In the genomic region with DNA sequence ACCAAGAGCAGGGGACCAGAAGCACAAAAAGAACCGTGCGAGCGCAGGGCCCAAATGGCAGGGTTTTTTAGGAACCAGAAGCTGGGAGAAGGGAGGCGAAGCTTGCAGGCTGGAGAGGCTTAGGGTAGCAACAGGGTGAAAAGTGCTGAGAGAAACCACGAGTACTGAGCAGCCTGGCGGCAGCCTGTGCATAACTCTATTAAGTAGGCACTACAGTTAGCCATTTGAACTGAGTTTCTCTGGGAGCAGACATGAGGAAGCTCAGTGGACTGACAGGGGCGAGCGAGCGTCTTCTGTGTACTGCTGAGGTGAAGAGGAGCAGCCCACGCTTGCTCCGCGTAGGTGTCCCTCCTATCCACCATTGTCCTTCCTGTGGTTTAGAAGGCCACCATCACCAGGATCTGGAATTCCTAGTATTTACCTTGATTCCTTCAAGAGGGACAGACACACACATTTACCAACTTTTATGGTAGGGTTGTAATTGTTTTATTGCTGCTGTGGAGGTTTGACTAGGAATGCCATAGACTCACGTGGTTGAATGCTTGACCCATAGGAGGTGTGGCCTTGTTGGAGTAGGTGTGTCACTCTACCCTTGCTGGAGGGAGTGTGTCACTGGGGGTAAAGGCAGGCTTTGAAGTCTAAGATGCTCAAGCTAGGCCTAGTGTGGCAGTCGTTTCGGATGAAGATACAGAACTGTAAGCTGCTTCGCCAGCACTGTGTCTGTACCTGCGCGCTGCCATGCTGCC, we compare ENCODE assay signal across 32 mouse cellular contexts. TPM values are rescaled to one million over a fixed set of nuclear protein-coding genes. Genes with fewer than 3 reads are reported as not detected.
DNase-seq lines count a peak whose midpoint lies in the region; ATAC-seq and TF ChIP-seq lines count a peak whose summit lies in the region.
"Had no signal": no experiment of that assay in that cellular context is flagged by ENCODE, and none has a peak within 500 bp of the region (broad histone marks: within the 10 kb centered on the region; RNA-seq: fewer than 3 reads in every experiment).

No protein-coding gene starts in this region.

- no peak overlapping the region for H3K4me2 ChIP-seq in lung, embryonic 14.5 days
- H3K4me2 ChIP-seq in intestine, embryonic 16.5 days (ENCODE audit: low read depth, low read length): peak overlapping the region; percentile 32
- H3K4me2 ChIP-seq in hindbrain, embryonic 12.5 days (replicated peaks): no peak overlapping the region
- H3K4me2 ChIP-seq: forebrain, embryonic 13.5 days; heart, embryonic 13.5 days; hindbrain, embryonic 15.5 days; liver, embryonic 12.5 days; midbrain, embryonic 13.5 days had no signal

- 91% methylated on average over 18 of the region's 18 CpGs for WGBS in lung, embryonic 14.5 days
- 66% methylated on average over 18 of the region's 18 CpGs for WGBS in intestine, embryonic 16.5 days
- 93% methylated on average over 18 of the region's 18 CpGs for WGBS in hindbrain, embryonic 12.5 days

- no peaks in the 10 kb centered on the region for H3K9me3 ChIP-seq in lung, embryonic 14.5 days (ENCODE audit: low read depth, low read length)
- peaks cover 4% of the 10 kb centered on the region; the same call in 1 of the 2 replicates for H3K9me3 ChIP-seq in intestine, embryonic 16.5 days (ENCODE audit: control insufficient read depth, low read length)
- H3K9me3 ChIP-seq in hindbrain, embryonic 12.5 days (replicated peaks): 0 out of 2 replicates have a peak, but pooled peaks cover 4% of the 10 kb centered on the region
- H3K9me3 ChIP-seq: heart, embryonic 13.5 days; hindbrain, embryonic 15.5 days; liver, embryonic 12.5 days had no signal

- TF ChIP-seq CTCF in lung, embryonic 14.5 days (IDR thresholded peaks at IDR 0.05; ENCODE audit: low read depth): no peak

- ATAC-seq in lung, embryonic 14.5 days (ENCODE audit: insufficient read depth): peak; percentile 24; the same call in 1 of the 2 replicates
- ATAC-seq in intestine, embryonic 16.5 days: peak; percentile 96
- no peak for ATAC-seq in hindbrain, embryonic 12.5 days (ENCODE audit: low FRiP score)
- ATAC-seq: forebrain, embryonic 13.5 days; inflammation-experienced regulatory T-cells, adult 6 months; liver, embryonic 12.5 days; liver, postnatal 0 days; lung, postnatal 0 days; midbrain, embryonic 13.5 days; Patski had no signal

- no peak overlapping the region for H3K27ac ChIP-seq in lung, embryonic 14.5 days (ENCODE audit: low read depth)
- H3K27ac ChIP-seq in intestine, embryonic 16.5 days (ENCODE audit: low read length): peak overlapping the region; percentile 46; the same call in 1 of the 2 replicates
- H3K27ac ChIP-seq in hindbrain, embryonic 12.5 days: no peak overlapping the region
- H3K27ac ChIP-seq: forebrain, embryonic 13.5 days; heart, embryonic 13.5 days; hindbrain, embryonic 15.5 days; left cerebral cortex, adult 2 months; liver, embryonic 12.5 days; macrophage; midbrain, embryonic 13.5 days had no signal

- no peaks in the 10 kb centered on the region for H3K4me1 ChIP-seq in lung, embryonic 14.5 days (ENCODE audit: insufficient read depth)
- H3K4me1 ChIP-seq in intestine, embryonic 16.5 days (ENCODE audit: control insufficient read depth, insufficient read depth, low read length): peaks cover 3% of the 10 kb centered on the region; the same call in 1 of the 2 replicates
- peaks cover 2% of the 10 kb centered on the region; the same call in 1 of the 2 replicates for H3K4me1 ChIP-seq in hindbrain, embryonic 12.5 days
- H3K4me1 ChIP-seq: hindbrain, embryonic 15.5 days; liver, embryonic 12.5 days; midbrain, embryonic 13.5 days had no signal

- DNase-seq in cerebellum, adult 9-11 months: peak; percentile 4
- DNase-seq in cerebellum, postnatal 36 days: no peak
- DNase-seq in lung, embryonic 14.5 days: no peak
- DNase-seq in lung, postnatal 25 days (ENCODE audit: low spot score): no peak
- DNase-seq in ovary, postnatal 14 days (ENCODE audit: low spot score): no peak
- DNase-seq: adrenal gland, adult 2 months; adrenal gland, postnatal 36 days; cerebellum, adult 18-20 months; cerebellum, postnatal 14 days; gastrocnemius, postnatal 10 days; heart, postnatal 10 days; kidney, adult 9 months; kidney, postnatal 4 days; layer of hippocampus, adult 9-11 months; liver, postnatal 0 days; retina, postnatal 1 day; right cerebral cortex, postnatal 14 days; thymus, adult 2 months; thymus, postnatal 4 days had no signal

- H3K4me3 ChIP-seq in lung, embryonic 14.5 days (ENCODE audit: low read depth, low read length): no peak overlapping the region
- H3K4me3 ChIP-seq in intestine, embryonic 16.5 days (ENCODE audit: low read length): no peak overlapping the region
- no peak overlapping the region for H3K4me3 ChIP-seq in hindbrain, embryonic 12.5 days
- H3K4me3 ChIP-seq: forebrain, embryonic 13.5 days; heart, embryonic 13.5 days; hindbrain, embryonic 15.5 days; left cerebral cortex, adult 2 months; liver, embryonic 12.5 days; midbrain, embryonic 13.5 days had no signal

- H3K9ac ChIP-seq in lung, embryonic 14.5 days: no peak overlapping the region
- no peak overlapping the region for H3K9ac ChIP-seq in intestine, embryonic 16.5 days (ENCODE audit: low read depth, low read length)
- no peak overlapping the region for H3K9ac ChIP-seq in hindbrain, embryonic 12.5 days
- H3K9ac ChIP-seq: forebrain, embryonic 13.5 days; heart, embryonic 13.5 days; hindbrain, embryonic 15.5 days; liver, embryonic 12.5 days; liver, postnatal 0 days; midbrain, embryonic 13.5 days had no signal

- no peaks in the 10 kb centered on the region for H3K27me3 ChIP-seq in lung, embryonic 14.5 days (ENCODE audit: insufficient read depth, low read length)
- H3K27me3 ChIP-seq in intestine, embryonic 16.5 days (replicated peaks; ENCODE audit: control insufficient read depth, insufficient read depth, low read length): no peaks in the 10 kb centered on the region
- H3K27me3 ChIP-seq in hindbrain, embryonic 12.5 days: no peaks in the 10 kb centered on the region
- H3K27me3 ChIP-seq: CH12.LX; forebrain, embryonic 13.5 days; heart, embryonic 13.5 days; hindbrain, embryonic 15.5 days; liver, embryonic 12.5 days; midbrain, embryonic 13.5 days; Patski had no signal

- H3K36me3 ChIP-seq in lung, embryonic 14.5 days (ENCODE audit: insufficient read depth): no peaks in the 10 kb centered on the region
- H3K36me3 ChIP-seq in intestine, embryonic 16.5 days (ENCODE audit: control insufficient read depth, insufficient read depth, low read length): no peaks in the 10 kb centered on the region
- no peaks in the 10 kb centered on the region for H3K36me3 ChIP-seq in hindbrain, embryonic 12.5 days
- H3K36me3 ChIP-seq: hindbrain, embryonic 15.5 days; liver, embryonic 12.5 days; midbrain, embryonic 13.5 days had no signal

RNA-seq across cellular contexts. Expression of a gene that starts 25.4 kb away (rescaled TPM):
- polyA plus RNA-seq in lung, embryonic 14.5 days (2014; fragmentation: Nextera tagmentation; extraction: Ambion mirVana): 28.8 and 31.0 TPM in 2 replicates
- 20.8 and 21.5 TPM in 2 replicates for polyA plus RNA-seq in intestine, embryonic 16.5 days (2015; fragmentation: Nextera tagmentation; extraction: Ambion mirVana)
- 18.2 and 18.9 TPM in 2 replicates for polyA plus RNA-seq in hindbrain, embryonic 12.5 days (2016; fragmentation: Nextera tagmentation; extraction: Ambion mirVana)
